Mouse (Mus musculus) heart, postnatal 25 days (tissue): ENCODE measurements around the gene Ugt1a1. TPM values are rescaled to one million over a fixed set of nuclear protein-coding genes. Genes with fewer than 3 reads are reported as not detected.
"Not testable (repeated sequence)": the region's sequence is repeated elsewhere in the genome, so short reads cannot be mapped to it uniquely, and the experiment has no call there.

Experiments
- DNase-seq: peaks from one replicate; pipeline ENCODE4 v3.0.0; 2022; ENCODE audit warnings: low spot score
- intact Hi-C: fragments of 180-260 bp; cut with DNase I; formaldehyde crosslinking; loops from one replicate; pipeline ENCODE4 v1.15.1; 2025
- total RNA-seq, 2 experiments: library from RNA; stranded (reverse); gene quantifications; 2 replicates each; pipeline ENCODE4 v1.2.3; 2021

Ugt1a1 gene
- total RNA-seq: not detected

GRCm38 (mm10) chr1:88211812-88212211 is at the start of gene Ugt1a1:
Gene Ugt1a1 (plus strand): TSS chr1:88211959.
- intact Hi-C loops: no loop called here

GRCm38 (mm10) chr1:88165711-88166110 is 46.0 kb upstream of the Ugt1a1 start, which contains the start of gene Ugt1a5:
Gene Ugt1a5 (plus strand): TSS chr1:88166012.
- no peak for DNase-seq
- intact Hi-C loops: no loop called here

More at GRCm38 (mm10) chr1:88211812-88212211, at the start of gene Ugt1a1:
- no peak for DNase-seq

- intact Hi-C loops, DNase-seq: not testable (repeated sequence)
Observed at GRCm38 (mm10) chr1:88172190-88172589, 39.6 kb upstream of the Ugt1a1 start.

- intact Hi-C loops: no loop called here
- DNase-seq: no peak
Observed at GRCm38 (mm10) chr1:88179657-88180056, 32.1 kb upstream of the Ugt1a1 start.

- no peak for DNase-seq
- intact Hi-C loops: no loop called here
Observed at GRCm38 (mm10) chr1:88186325-88186935, 25.3 kb upstream of the Ugt1a1 start.

GRCm38 (mm10) chr1:88192136-88192535 is 19.6 kb upstream of the Ugt1a1 start:
- intact Hi-C loops: no loop called here
- DNase-seq: no peak

- intact Hi-C loops: no loop called here
Observed at GRCm38 (mm10) chr1:88195687-88196086, 16.1 kb upstream of the Ugt1a1 start.

GRCm38 (mm10) chr1:88197443-88197842 is 14.3 kb upstream of the Ugt1a1 start:
- no peak for DNase-seq
- intact Hi-C loops: no loop called here

More at GRCm38 (mm10) chr1:88195687-88196086, 16.1 kb upstream of the Ugt1a1 start:
- no peak for DNase-seq

GRCm38 (mm10) chr1:88199996-88200395 is 11.8 kb upstream of the Ugt1a1 start:
- DNase-seq: no peak
- intact Hi-C loops: no loop called here

GRCm38 (mm10) chr1:88200456-88200855 is 11.3 kb upstream of the Ugt1a1 start, which contains the start of gene Ugt1a2:
Gene Ugt1a2 (plus strand): TSS chr1:88200601.
- DNase-seq: no peak
- intact Hi-C loops: no loop called here

GRCm38 (mm10) chr1:88205294-88205922 is 6.4 kb upstream of the Ugt1a1 start, which contains the start of gene Dnajb3:
Gene Dnajb3 (minus strand): TSS chr1:88205782.
- intact Hi-C loops: no loop called here
- no peak for DNase-seq

- intact Hi-C loops: no loop called here
- DNase-seq: no peak
Observed at GRCm38 (mm10) chr1:88206843-88207479, 4.8 kb upstream of the Ugt1a1 start.

GRCm38 (mm10) chr1:88212341-88213045 is 734 bp downstream of the Ugt1a1 start:
- no peak for DNase-seq
- intact Hi-C loops: no loop called here

GRCm38 (mm10) chr1:88213061-88213460 is 1.3 kb downstream of the Ugt1a1 start:
- no peak for DNase-seq
- intact Hi-C loops: no loop called here

GRCm38 (mm10) chr1:88213766-88214461 is 2.2 kb downstream of the Ugt1a1 start:
- intact Hi-C loops: no loop called here
- DNase-seq: no peak

GRCm38 (mm10) chr1:88214462-88214952 is 2.7 kb downstream of the Ugt1a1 start:
- intact Hi-C loops: no loop called here
- no peak for DNase-seq

GRCm38 (mm10) chr1:88215466-88216380 is 4.0 kb downstream of the Ugt1a1 start:
- intact Hi-C loops: no loop called here
- no peak for DNase-seq

GRCm38 (mm10) chr1:88216551-88216950 is 4.8 kb downstream of the Ugt1a1 start:
- no peak for DNase-seq
- intact Hi-C loops: no loop called here

GRCm38 (mm10) chr1:88217144-88217543 is 5.4 kb downstream of the Ugt1a1 start:
- intact Hi-C loops: no loop called here
- no peak for DNase-seq
